Mouse (Mus musculus): ENCODE measurements around the gene Zfp503. TPM values are rescaled to one million over a fixed set of nuclear protein-coding genes. Genes with fewer than 3 reads are reported as not detected.

Gene Zfp503
- polyA plus RNA-seq, 1 experiment from 2014 or later, result 7.6 TPM

DNA sequence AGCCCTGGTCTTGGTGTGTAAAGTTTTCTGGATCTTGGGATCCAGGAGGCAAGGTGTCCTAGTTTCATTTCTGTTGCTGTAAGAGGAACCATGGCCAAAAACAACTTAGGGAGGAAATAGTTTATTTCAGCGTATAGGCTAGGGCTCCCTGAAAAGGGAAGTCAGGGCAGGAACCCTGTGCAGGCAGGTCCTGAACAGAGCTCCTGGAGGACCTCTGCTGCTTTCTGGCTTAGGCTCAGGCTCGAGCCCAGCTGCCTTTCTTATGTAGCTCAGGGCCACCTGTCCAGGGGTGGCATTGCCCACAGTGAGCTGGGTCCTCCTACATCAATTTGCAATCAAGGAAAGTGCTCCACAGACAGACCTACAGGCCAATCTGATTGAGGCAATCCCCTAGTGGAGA is 47.8 kb downstream of the Zfp503 start:
- H3K4me1 ChIP-seq, result no peaks in the 10 kb centered on the region
- H3K27ac ChIP-seq, result no peak overlapping the region
- no peak for DNase-seq (ENCODE audit: extremely low spot score, low spot score)
- H3K4me3 ChIP-seq, result no peak overlapping the region
- 0 out of 2 replicates have a peak, but pooled peaks cover 3% of the 10 kb centered on the region for H3K9me3 ChIP-seq
- no peaks in the 10 kb centered on the region for H3K36me3 ChIP-seq (replicated peaks)
- H3K27me3 ChIP-seq (ENCODE audit: poor library complexity, severe bottlenecking), result no peaks in the 10 kb centered on the region; the same call in 1 of the 2 replicates
- WGBS, result 68% methylated on average over 2 of the region's 2 CpGs

GRCm38 (mm10) chr14:21937116-21937515 is 52.3 kb downstream of the Zfp503 start:
- no peaks in the 10 kb centered on the region; the same call in 1 of the 2 replicates for H3K27me3 ChIP-seq (ENCODE audit: poor library complexity, severe bottlenecking)
- no peak overlapping the region for H3K27ac ChIP-seq
- no peaks in the 10 kb centered on the region for H3K36me3 ChIP-seq (replicated peaks)
- no peak overlapping the region for H3K4me3 ChIP-seq
- H3K4me1 ChIP-seq, result no peaks in the 10 kb centered on the region
- DNase-seq (ENCODE audit: extremely low spot score, low spot score), result no peak
- H3K9me3 ChIP-seq, result no peaks in the 10 kb centered on the region
- 91% methylated on average over 2 of the region's 2 CpGs for WGBS

DNA sequence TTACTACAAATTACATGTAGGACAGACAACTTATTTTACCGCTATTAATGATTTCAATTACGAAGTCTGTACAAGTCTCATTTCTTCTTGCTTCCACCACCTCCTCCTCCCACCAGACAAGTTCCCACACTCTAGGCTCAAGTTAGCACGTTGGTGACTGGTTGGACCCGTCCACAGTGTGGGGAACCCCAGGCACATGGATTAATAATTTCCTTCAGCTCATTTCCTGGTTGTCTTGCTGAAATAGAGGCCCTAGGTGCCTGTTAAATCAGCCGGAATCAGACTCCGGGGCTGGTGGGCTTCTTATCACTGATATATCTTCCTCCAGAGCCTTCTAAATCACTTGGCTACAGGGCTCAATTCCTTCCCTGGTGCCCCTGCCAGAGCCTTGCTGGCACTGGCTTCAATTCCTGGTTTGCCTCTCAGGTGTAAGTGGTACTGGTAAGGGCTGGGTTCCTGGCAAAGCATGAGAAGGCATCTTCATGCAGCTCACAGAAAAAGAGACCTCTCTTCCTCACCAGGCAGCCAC is 53.2 kb downstream of the Zfp503 start:
- WGBS, result 89% methylated on average over 6 of the region's 6 CpGs
- no peak for DNase-seq (ENCODE audit: extremely low spot score, low spot score)

More for the DNA sequence above, 53.2 kb downstream of the Zfp503 start:
- Histone ChIP-seq H3K4me1 (no peaks in the 10 kb centered on the region), H3K27me3 (ENCODE audit: poor library complexity, severe bottlenecking) (no peaks in the 10 kb centered on the region; the same call in 1 of the 2 replicates), H3K27ac (no peak overlapping the region), H3K4me3 (no peak overlapping the region), H3K9me3 (no peaks in the 10 kb centered on the region), H3K36me3 (replicated peaks) (no peaks in the 10 kb centered on the region)

Small RNAs within 50 kb of the gene (microRNA-seq; reads per million reads assigned to microRNA genes)
- gene Gm27532, result not detected

Other genes starting within 250 kb of the Zfp503 start
- 9.4 and 11.4 TPM in 2 replicates for gene Samd8, start 239.1 kb downstream of the Zfp503 start, polyA plus RNA-seq (2016; fragmentation: Nextera tagmentation; extraction: Ambion mirVana)
- not detected in 2 replicates for gene Dusp13, start 238.4 kb downstream of the Zfp503 start, polyA plus RNA-seq (2016; fragmentation: Nextera tagmentation; extraction: Ambion mirVana)
- gene Vdac2, start 164.4 kb downstream of the Zfp503 start, polyA plus RNA-seq (2016; fragmentation: Nextera tagmentation; extraction: Ambion mirVana), result 271 and 273 TPM in 2 replicates
- 16.6 and 17.7 TPM in 2 replicates for gene Comtd1, start 140.6 kb downstream of the Zfp503 start, polyA plus RNA-seq (2016; fragmentation: Nextera tagmentation; extraction: Ambion mirVana)
- 0.20 and 0.41 TPM in 2 replicates for gene Lrmda, start 30.1 kb upstream of the Zfp503 start, polyA plus RNA-seq (2016; fragmentation: Nextera tagmentation; extraction: Ambion mirVana)